In the genomic region with DNA sequence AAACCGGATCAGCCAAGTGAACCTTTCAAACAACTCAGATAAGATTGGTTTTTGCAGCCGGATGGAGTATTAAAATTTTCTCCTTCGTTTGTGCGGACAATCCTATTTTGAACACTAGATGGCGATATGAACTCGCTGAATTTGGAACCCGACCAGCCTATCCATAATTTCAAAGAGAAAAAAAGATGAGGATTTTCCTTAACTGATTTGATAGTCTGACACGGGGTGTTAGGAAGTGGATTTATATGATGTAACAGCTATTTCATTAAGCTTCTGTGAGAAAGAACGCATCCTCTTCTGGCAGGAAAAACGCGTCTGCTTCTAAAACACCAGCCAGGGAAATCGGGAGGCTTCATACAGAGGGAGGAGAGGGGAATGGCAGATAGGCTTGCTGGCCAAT, we compare ENCODE assay signal across 8 mouse cellular contexts. TPM values are rescaled to one million over a fixed set of nuclear protein-coding genes. Genes with fewer than 3 reads are reported as not detected.
A peak's percentile ranks its signal among the peaks of the same experiment; 100 is the strongest.
DNase-seq lines count a peak whose midpoint lies in the region; ATAC-seq and TF ChIP-seq lines count a peak whose summit lies in the region.

No protein-coding gene starts in this region.

- peak; percentile 86 for TF ChIP-seq CTCF in midbrain, postnatal 0 days (IDR thresholded peaks at IDR 0.05)

- no peak overlapping the region for H3K9ac ChIP-seq in forebrain, embryonic 12.5 days
- no peak overlapping the region for H3K9ac ChIP-seq in kidney, embryonic 15.5 days
- no peak overlapping the region for H3K9ac ChIP-seq in midbrain, postnatal 0 days (replicated peaks; ENCODE audit: low read length, poor library complexity, severe bottlenecking)

- 13% methylated on average over 12 of the region's 12 CpGs for WGBS in forebrain, embryonic 12.5 days
- 17% methylated on average over 12 of the region's 12 CpGs for WGBS in kidney, embryonic 15.5 days
- WGBS in midbrain, postnatal 0 days, result 5% methylated on average over 12 of the region's 12 CpGs

- peak; percentile 62 for ATAC-seq in forebrain, embryonic 12.5 days (ENCODE audit: low FRiP score)
- no peak for ATAC-seq in kidney, embryonic 15.5 days (replicated peaks; ENCODE audit: low FRiP score)
- ATAC-seq in midbrain, postnatal 0 days (ENCODE audit: low FRiP score), result peak; percentile 73

- peak overlapping the region; percentile 33; the same call in 1 of the 2 replicates for H3K4me2 ChIP-seq in forebrain, embryonic 12.5 days
- peak overlapping the region; percentile 43; the same call in 1 of the 2 replicates for H3K4me2 ChIP-seq in kidney, embryonic 15.5 days
- peak overlapping the region; percentile 23 for H3K4me2 ChIP-seq in midbrain, postnatal 0 days (ENCODE audit: low read depth, low read length, poor library complexity, severe bottlenecking)

- no peaks in the 10 kb centered on the region for H3K36me3 ChIP-seq in forebrain, embryonic 12.5 days (replicated peaks)
- H3K36me3 ChIP-seq in kidney, embryonic 15.5 days, result no peaks in the 10 kb centered on the region
- H3K36me3 ChIP-seq in midbrain, postnatal 0 days (ENCODE audit: insufficient read depth, low read length), result no peaks in the 10 kb centered on the region

- no peak overlapping the region for H3K27ac ChIP-seq in forebrain, embryonic 12.5 days
- no peak overlapping the region for H3K27ac ChIP-seq in kidney, embryonic 15.5 days
- H3K27ac ChIP-seq in midbrain, postnatal 0 days (ENCODE audit: low read depth, low read length), result 0 out of 2 replicates have a peak overlapping the region, but pooled peaks have one; percentile 44

- H3K27me3 ChIP-seq in forebrain, embryonic 12.5 days, result no peaks in the 10 kb centered on the region
- H3K27me3 ChIP-seq in kidney, embryonic 15.5 days, result peaks cover 3% of the 10 kb centered on the region; the same call in 1 of the 2 replicates
- no peaks in the 10 kb centered on the region for H3K27me3 ChIP-seq in midbrain, postnatal 0 days (ENCODE audit: insufficient read depth, low read length)

- DNase-seq in frontal cortex, postnatal 36 days (ENCODE audit: low spot score in 2 of 2), result peak; percentile 26 to 60
- no peak for DNase-seq in frontal cortex, postnatal 10 days (ENCODE audit: low spot score in 2 of 2)
- peak; percentile 72 for DNase-seq in thymus, postnatal 0 days (ENCODE audit: low spot score)
- no peak for DNase-seq in thymus, postnatal 36 days
- peak; percentile 61 for DNase-seq in midbrain, postnatal 0 days (ENCODE audit: low spot score)
- DNase-seq in adrenal gland, postnatal 4 days (ENCODE audit: low spot score in 2 of 2), result no peak

- no peaks in the 10 kb centered on the region for H3K9me3 ChIP-seq in forebrain, embryonic 12.5 days
- no peaks in the 10 kb centered on the region for H3K9me3 ChIP-seq in kidney, embryonic 15.5 days (replicated peaks)
- H3K9me3 ChIP-seq in midbrain, postnatal 0 days (ENCODE audit: low read length), result no peaks in the 10 kb centered on the region

- no peak overlapping the region for H3K4me3 ChIP-seq in forebrain, embryonic 12.5 days (replicated peaks)
- H3K4me3 ChIP-seq in kidney, embryonic 15.5 days (replicated peaks), result no peak overlapping the region
- H3K4me3 ChIP-seq in midbrain, postnatal 0 days (ENCODE audit: low read depth, low read length), result no peak overlapping the region

- peaks cover 16% of the 10 kb centered on the region for H3K4me1 ChIP-seq in forebrain, embryonic 12.5 days
- 0 out of 2 replicates have a peak, but pooled peaks cover 3% of the 10 kb centered on the region for H3K4me1 ChIP-seq in kidney, embryonic 15.5 days
- 0 out of 2 replicates have a peak, but pooled peaks cover 6% of the 10 kb centered on the region for H3K4me1 ChIP-seq in midbrain, postnatal 0 days (ENCODE audit: insufficient read depth, low read length)

RNA-seq across cellular contexts. Expression of gene Atp6v1g3, which starts 54.8 kb away (rescaled TPM):
- 0.14 and 0.17 TPM in 2 replicates for polyA plus RNA-seq in thymus, postnatal 0 days (2015; fragmentation: Nextera tagmentation; extraction: Ambion mirVana)
- 0.23 TPM in 1 of 2 replicates, not detected in the other for polyA plus RNA-seq in forebrain, embryonic 12.5 days (2016; fragmentation: Nextera tagmentation; extraction: Ambion mirVana)
- polyA plus RNA-seq in kidney, embryonic 15.5 days (2015; fragmentation: Nextera tagmentation; extraction: Ambion mirVana), result 2.6 and 3.1 TPM in 2 replicates
- total RNA-seq in midbrain, postnatal 0 days (2014; rRNA removed), result not detected in 2 replicates
- not detected in 2 replicates for polyA plus RNA-seq in midbrain, postnatal 0 days (2015; fragmentation: Nextera tagmentation; extraction: Ambion mirVana)
- total RNA-seq in adrenal gland, postnatal 4 days (2021), result 1 to 10 TPM in 1 of 2 experiments, not detected in 1; 2.3 TPM

Comparison
In these comparisons a context has a peak if more than half of its experiments do, and no peak if none do; other contexts are left out.
1. DNase-seq: peak in frontal cortex, postnatal 36 days (2 of 2), thymus, postnatal 0 days (single experiment) and midbrain, postnatal 0 days (single experiment); none in frontal cortex, postnatal 10 days (0 of 2), thymus, postnatal 36 days (0 of 2) and adrenal gland, postnatal 4 days (0 of 2).
2. Peak in every context shown above with its lines, with median percentiles within 50 percentile points of each other: H3K4me2 ChIP-seq.